Mouse (Mus musculus) mesoderm, embryonic 11.5 days (tissue): ENCODE data around the gene Wdr20.

Experiments used
- DNase-seq: peaks from one replicate; pipeline ENCODE4 v3.0.0-alpha.2; 2012; ENCODE audit warnings: low read depth, low spot score

Gene Wdr20

GRCm38 (mm10) chr12:110851923-110852322 lies 114.2 kb downstream of the Wdr20 start:
- DNase-seq: no peak
